Mouse (Mus musculus) liver, postnatal 0 days (tissue): ENCODE data around the gene Tshb.

ENCODE experiments used
- CTCF ChIP-seq: sonication (generic); IDR thresholded peaks from 2 replicates; pipeline ENCODE4 v1.5.1; 2016; ENCODE audit warnings: antibody characterized with exemption, low read depth
- EP300 ChIP-seq: IDR thresholded peaks from 2 replicates; pipeline ENCODE4 v1.6.1; 2016; ENCODE audit warnings: antibody characterized with exemption, low read depth, mild to moderate bottlenecking

DNA sequence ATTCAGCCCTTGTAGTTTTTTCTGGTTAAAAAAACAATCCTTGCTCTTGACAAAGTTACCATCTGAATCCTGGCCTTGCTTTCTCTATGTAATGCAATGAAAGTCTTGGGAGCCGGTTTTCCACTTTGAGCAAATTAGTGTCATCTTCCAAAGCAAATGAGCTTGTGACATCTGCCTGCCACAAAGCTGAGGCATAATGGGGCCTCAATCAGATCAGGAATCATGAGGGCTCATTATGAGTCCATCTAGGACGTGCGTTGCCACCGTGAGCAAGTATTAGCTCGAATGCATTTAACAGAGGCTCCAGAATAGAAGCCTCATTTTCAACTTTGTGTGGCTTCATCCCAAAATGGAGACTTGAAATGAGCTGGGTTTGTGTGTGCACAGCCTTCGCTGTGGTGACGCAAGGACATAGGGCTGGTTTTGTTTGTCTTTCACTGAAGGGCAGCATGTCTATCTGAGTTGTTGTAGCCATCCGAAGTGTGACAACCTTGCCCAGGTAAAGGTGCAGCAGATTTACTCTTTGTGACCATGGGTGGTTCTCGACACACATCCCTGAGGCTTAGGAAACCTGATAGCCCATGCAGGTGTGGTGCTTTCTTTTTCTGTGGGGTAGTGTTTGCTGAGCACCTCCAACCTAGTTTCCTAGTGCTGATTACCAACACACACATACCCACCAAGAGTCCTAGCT, 38.6 kb downstream of the Tshb start:
- TF ChIP-seq CTCF (no peak), EP300 (no peak)
